Mouse (Mus musculus): ENCODE measurements around the gene Il17re. TPM values are rescaled to one million over a fixed set of nuclear protein-coding genes. Genes with fewer than 3 reads are reported as not detected.

The Il17re gene
- 0.90 and 1.6 TPM in 2 replicates for polyA plus RNA-seq (2012)

DNA sequence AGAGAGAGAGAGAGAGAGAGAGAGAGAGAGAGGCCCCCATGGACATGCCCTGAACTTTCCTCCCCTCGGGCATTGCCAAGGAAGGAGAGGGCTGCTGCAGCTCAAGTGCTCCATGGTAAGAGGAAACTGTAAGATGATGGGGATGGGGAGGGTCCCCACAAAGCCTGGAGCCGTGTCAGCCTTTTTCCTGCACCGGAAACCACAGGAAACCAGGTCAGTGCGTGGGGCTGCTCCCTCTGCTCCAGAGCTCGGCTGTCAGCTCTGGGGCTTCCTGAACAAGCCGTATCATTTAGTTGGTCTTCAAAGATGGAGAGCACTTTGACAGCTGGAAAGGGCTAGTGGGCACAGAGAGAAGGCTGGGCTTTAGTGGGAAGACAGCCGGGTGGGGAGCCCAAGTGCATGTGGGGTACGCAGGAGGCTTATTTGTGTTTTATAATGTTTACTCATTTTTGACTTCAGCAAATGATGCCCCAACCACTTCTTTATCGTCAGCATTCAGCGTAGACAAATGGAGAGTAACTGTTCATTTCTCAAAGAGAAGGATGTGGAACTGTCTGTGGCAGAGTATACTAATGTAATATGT is at the start of gene Il17re:
Gene Il17re, plus strand, starts transcription at position 533 of the 583 bp plus-strand sequence.

DNA sequence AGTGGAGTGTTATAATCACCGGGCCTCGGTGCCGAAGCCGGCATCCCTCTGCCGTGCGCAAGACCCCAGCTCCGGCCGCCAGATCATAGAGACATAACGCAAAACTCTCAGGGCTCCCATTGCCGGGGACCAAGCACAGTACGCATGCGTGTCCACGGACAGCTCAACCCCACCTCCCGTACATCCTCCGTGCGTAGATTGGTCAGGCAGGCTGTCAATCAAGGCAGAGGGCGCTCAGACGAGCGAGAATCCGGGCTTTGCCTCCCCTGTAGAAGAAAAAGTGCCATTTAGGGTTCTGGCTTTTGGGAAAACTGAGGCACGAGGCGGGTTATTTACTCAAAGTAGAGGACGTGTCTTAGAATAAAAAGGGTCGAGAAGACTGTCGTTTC is 39.1 kb upstream of the Il17re start, which contains the start of gene Rpusd3:
Gene Rpusd3, minus strand, starts transcription at position 142 of the 389 bp plus-strand sequence.

DNA sequence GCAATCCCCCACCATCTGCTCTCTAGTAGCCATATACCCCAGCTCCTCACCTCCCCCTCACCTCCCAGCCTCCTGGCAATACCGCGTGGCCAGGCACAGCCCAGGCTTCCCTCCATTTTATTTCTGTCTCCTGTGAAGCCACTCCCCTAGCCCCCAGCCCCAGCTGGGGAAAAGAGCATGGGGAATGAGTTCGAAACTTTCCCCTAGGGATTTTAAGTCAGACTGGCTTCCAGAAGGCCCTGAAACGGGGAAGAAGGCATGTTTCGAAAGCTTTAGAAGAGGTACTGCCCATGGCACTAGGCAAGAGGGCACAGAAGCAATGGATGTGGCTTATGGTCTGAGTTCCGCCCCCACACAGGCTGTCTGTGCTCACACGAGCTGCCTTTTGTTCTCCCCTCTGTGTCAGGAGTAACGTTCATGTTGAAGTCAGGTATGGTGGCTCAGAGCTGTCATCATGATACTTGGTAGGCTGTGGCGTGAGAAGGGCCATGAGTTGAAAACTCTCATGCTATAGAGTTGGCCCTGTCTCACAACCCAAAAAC is 22.5 kb upstream of the Il17re start, which contains the start of gene Cidec:
Gene Cidec, minus strand, starts transcription at position 97 of the 542 bp plus-strand sequence.

DNA sequence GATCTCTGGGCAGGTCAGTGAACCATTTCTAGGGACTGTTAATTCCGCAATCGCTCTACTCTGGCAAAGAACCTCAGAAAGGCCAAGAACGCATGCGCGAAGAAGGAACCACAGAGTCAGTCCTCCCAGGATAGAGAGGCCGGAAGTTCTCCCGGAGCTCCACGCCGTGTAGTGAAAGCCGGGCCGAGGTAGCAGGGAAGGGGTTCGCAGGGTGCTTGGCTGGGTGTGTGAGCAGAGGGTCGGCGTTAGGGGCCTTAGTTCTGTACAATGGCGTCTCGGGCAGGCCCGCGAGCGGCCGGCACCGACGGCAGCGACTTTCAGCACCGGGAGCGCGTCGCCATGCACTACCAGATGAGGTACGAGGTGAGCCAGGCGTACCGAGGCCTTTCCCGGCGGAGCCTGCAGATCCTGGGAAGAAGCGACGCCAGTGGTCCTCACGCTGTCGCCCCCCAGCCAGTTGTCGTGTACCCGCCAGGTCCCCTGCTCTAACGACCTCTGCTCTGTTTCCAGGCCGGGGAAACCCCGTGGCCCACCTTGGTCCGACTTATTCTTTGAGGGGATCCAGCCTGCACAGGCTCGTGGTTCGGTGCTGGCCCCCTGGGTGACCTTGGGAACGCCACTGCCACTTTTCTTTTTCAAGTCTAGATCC is 15.7 kb upstream of the Il17re start, which contains the start of gene Jagn1:
Gene Jagn1, plus strand, starts transcription at position 128 of the 649 bp plus-strand sequence.

DNA sequence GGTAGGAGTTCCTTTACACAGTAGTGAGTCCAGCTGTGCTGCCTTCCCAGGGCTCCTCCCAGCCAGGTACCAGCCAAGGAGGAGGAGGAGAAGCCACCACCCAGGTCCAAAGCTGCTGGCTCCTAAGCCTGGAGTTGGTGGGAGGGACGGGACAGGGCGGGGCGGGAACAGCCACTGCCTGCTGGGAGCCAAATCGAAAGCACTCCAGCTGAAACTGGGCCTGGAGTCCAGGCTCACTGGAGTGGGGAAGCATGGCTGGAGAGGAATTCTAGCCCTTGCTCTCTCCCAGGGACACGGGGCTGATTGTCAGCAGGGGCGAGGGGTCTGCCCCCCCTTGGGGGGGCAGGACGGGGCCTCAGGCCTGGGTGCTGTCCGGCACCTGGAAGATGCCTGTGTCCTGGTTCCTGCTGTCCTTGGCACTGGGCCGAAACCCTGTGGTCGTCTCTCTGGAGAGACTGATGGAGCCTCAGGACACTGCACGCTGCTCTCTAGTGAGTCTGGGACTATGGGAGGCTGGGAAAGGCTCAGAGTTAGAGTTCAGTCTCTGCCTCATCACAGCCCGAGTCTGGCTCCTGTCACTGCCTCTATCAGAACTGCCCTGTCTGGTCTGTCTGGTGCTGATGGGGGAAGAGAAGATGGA is 13.1 kb downstream of the Il17re start, which contains the start of gene Il17rc:
Gene Il17rc, plus strand, starts transcription at position 131 of the 640 bp plus-strand sequence.

DNA sequence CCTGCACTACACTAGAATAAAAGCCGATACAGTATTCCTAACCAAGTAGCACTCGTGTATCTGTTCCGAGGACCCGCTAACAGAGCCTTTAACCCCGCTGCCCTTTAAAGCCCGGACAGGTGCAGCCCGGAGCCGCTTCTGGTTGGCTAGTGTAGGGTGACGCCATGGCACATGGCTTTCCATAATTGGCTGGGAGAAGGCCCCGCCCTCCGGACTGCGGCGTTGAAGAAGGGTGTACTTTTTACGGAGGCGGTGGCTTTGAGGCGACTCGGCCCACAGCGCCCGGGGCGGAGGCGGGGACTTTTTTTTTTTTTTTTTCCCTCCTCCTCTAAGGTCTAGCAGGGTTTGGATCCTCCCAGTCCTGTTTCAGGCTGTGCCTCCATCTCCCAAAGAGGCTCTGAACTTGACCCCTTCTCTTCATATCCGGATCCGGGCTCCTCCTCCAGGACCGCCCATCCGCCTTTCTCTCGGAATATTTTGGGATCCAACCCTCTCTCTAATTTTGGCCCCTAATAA is 24.9 kb downstream of the Il17re start, which contains the start of gene Creld1:
Gene Creld1, plus strand, starts transcription at position 198 of the 516 bp plus-strand sequence.

DNA sequence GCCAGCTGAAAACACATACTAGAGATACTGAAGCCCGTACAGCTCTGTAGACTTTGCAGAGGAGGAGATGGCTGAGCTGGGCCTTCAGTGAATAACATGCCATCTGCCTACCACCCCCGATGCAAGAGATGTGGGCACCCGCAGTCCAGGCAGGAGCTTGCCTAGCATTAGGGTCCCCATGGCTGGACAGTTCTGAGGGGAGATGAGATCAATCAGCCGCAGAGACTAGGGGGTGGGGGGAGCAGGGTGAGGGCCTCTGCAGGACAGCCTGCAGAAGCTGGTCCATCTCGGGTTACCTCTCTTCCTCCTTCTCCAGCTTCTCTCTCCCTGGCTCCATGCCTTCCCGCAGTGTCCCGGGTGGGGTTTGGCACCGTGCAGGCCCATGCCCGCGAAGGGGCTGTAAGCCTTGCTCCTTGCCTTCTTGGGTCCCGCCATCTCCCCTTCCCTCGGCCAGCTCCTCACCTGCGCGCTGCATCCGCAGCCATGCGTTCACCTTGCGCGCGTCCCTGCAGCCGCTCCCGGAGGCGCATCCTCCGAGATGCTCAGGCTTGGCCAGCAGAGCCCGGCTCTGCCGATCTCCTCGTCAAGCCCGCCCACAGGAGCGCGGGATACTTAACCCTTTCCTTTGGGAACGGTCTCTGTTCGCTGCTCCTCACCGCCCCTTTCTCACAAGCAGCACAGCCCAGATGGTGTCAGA is 43.3 kb downstream of the Il17re start, which contains the start of gene Prrt3:
Gene Prrt3, minus strand, starts transcription at position 544 of the 697 bp plus-strand sequence.

Other genes with a start within 250 kb of the Il17re start
- 123 and 129 TPM in 2 replicates for gene Mtmr14, start 220.6 kb upstream of the Il17re start, polyA plus RNA-seq (2012)
- gene Cpne9, start 176.2 kb upstream of the Il17re start, polyA plus RNA-seq (2012) = 0.23 and 0.43 TPM in 2 replicates
- 59.8 and 81.0 TPM in 2 replicates for gene Brpf1, start 151.3 kb upstream of the Il17re start, polyA plus RNA-seq (2012)
- 7.7 and 9.1 TPM in 2 replicates for gene Ogg1, start 131.5 kb upstream of the Il17re start, polyA plus RNA-seq (2012)
- 18.7 and 21.9 TPM in 2 replicates for gene Camk1, start 114.5 kb upstream of the Il17re start, polyA plus RNA-seq (2012)
- 63.9 and 87.3 TPM in 2 replicates for gene Tada3, start 80.6 kb upstream of the Il17re start, polyA plus RNA-seq (2012)
- 311 and 382 TPM in 2 replicates for gene Arpc4, start 80.4 kb upstream of the Il17re start, polyA plus RNA-seq (2012)
- gene Ttll3, start 69.2 kb upstream of the Il17re start, polyA plus RNA-seq (2012) = 7.2 and 7.8 TPM in 2 replicates
- 77.9 and 81.6 TPM in 2 replicates for gene Rpusd3, start 39.1 kb upstream of the Il17re start, polyA plus RNA-seq (2012)
- not detected in 2 replicates for gene Cidec, start 22.7 kb upstream of the Il17re start, polyA plus RNA-seq (2012)
- 11.1 and 13.2 TPM in 2 replicates for gene Jagn1, start 15.9 kb upstream of the Il17re start, polyA plus RNA-seq (2012)
- 0.29 and 1.9 TPM in 2 replicates for gene Il17rc, start 12.9 kb downstream of the Il17re start, polyA plus RNA-seq (2012)
- 37.0 and 42.1 TPM in 2 replicates for gene Creld1, start 24.8 kb downstream of the Il17re start, polyA plus RNA-seq (2012)
- 0.02 and 0.06 TPM in 2 replicates for gene Prrt3, start 43.4 kb downstream of the Il17re start, polyA plus RNA-seq (2012)
- gene Emc3, start 73.2 kb downstream of the Il17re start, polyA plus RNA-seq (2012) = 33.9 and 35.5 TPM in 2 replicates
- gene Fancd2, start 73.2 kb downstream of the Il17re start, polyA plus RNA-seq (2012) = 1.6 and 2.2 TPM in 2 replicates
- not detected in 2 replicates for gene Fancd2os, start 142.2 kb downstream of the Il17re start, polyA plus RNA-seq (2012)
- gene Brk1, start 146.3 kb downstream of the Il17re start, polyA plus RNA-seq (2012) = 40.1 and 48.6 TPM in 2 replicates
- gene Vhl, start 165.5 kb downstream of the Il17re start, polyA plus RNA-seq (2012) = 7.0 and 7.1 TPM in 2 replicates
- gene Irak2, start 180.0 kb downstream of the Il17re start, polyA plus RNA-seq (2012) = 44.0 and 46.5 TPM in 2 replicates
- gene Tatdn2, start 238.6 kb downstream of the Il17re start, polyA plus RNA-seq (2012) = 59.9 and 84.5 TPM in 2 replicates

Measured in megakaryocyte-erythroid progenitor cell, adult 5 weeks (primary cell).